Mouse (Mus musculus) gastrocnemius, postnatal 36 days (tissue): Measurements from ENCODE around the gene Pcgf3. TPM values are rescaled to one million over a fixed set of nuclear protein-coding genes. Genes with fewer than 3 reads are reported as not detected.

ENCODE experiments used
- DNase-seq, 2 experiments: peaks; one replicate each; pipeline ENCODE4 v3.0.0; 2022
- intact Hi-C: fragments of 180-260 bp; cut with DNase I; formaldehyde crosslinking; loops from one replicate; pipeline ENCODE4 v1.15.1; 2025
- long read RNA-seq, 2 experiments: library from polyadenylated mRNA; stranded (forward); transcript quantifications; one replicate each; pipeline ENCODE4 v2.0.0; 2021
- total RNA-seq, 2 experiments: library from RNA; stranded (reverse); gene quantifications; 2 replicates each; pipeline ENCODE4 v1.2.3; 2021

Pcgf3 gene
- 10 to 100 TPM; 32.9 to 35.3 TPM for total RNA-seq
- long read RNA-seq, experiment 1, full-length matches to known transcripts: 1 of 12 reads
- long read RNA-seq, experiment 1, partial matches to known transcripts: 1 of 12 reads
- long read RNA-seq, experiment 1, other reads (novel, unspliced or antisense): 10 of 12 reads
- long read RNA-seq, experiment 2, full-length matches to known transcripts: 2 of 19 reads
- long read RNA-seq, experiment 2, partial matches to known transcripts: 14 of 19 reads
- long read RNA-seq, experiment 2, other reads (novel, unspliced or antisense): 3 of 19 reads

DNA sequence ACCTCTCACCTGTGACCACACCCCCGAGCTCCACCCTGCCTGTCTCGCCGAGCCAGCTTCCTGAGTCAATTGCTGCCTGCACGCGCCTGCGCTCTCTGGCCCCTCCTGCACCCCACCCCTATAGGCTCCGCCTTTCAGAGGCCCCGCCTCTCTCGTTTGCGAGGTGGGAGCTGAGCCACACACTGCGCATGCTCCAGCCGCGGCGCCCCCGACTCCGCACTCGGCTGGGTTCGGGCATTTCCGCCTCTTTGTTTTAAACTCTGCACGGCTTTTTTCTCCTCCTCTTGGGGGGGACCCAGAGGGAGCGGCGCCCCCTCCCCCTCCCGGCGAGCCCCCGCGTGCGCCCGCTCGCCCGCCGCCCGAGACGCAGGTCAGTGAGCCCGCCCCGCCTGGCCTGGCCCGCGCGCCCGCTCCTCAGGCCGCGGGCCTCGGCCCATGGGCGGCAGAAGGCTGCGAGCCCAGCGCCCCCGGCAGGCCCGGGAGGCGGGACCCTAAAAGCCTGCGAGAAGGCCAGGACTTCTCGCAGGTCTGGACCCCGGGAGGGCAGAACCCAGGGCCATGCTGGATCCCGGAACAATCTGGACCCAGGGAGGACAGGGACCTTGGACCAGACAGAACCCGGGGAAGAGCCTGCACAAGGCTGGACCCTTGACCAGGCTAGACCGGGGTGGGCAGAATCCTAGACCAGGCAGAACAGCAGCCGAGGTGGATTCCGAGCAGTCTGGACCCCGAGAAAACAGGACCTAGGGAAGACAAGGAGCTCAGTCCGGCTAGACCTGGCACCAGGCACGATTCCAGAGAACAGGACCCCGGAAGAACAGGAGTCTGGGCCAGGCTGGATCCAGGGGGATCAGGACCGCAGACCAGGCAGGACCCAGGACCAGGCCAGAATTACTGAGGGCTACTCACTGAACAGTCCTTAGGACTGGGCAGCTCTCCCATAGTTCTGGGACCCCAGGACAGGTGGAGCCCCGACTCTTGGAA lies at the start of gene Pcgf3:
Gene Pcgf3, plus strand, starts transcription at position 151 of the 984 bp plus-strand sequence.
- intact Hi-C loops: no loop called here
- DNase-seq: peak; percentile 95 to 97

DNA sequence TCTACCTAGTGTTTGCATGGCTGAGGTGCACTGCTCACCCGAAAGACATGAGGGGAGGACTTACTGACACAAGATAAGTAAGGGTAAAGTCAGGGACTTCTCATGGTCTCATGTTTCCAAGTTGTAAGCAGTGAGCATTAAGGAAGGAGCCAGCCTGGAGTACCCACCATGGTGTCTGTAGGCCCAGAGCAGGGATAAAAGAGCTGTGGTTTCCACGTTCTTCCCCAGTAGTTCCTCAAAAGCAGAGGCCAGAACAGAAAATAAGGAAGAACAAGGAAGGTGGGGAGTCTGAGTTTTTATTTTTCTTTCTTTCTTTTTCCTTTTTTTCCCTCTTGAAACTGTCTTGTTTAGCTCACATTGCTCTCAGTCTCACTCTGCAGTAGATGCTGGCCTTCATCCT lies 46.3 kb upstream of the Pcgf3 start:
- intact Hi-C loops: no loop called here
- no peak for DNase-seq

DNA sequence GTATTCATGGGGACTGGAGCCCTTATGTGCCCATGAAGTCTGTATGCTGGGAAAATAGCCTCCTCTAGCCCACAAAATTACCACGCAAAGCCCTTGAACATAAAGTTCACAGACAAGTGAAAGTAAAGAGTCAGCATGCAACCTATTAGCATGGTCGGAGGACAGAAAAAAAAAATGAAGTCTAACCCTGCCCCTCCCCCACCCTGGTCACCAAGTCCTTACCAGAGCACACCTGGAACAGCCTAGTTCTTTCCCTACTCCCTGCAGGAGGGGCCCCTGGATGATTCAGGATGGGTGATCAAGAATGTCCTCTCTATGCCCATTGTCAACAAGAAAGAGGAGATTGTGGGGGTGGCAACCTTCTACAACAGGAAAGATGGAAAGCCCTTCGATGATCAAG lies 38.3 kb upstream of the Pcgf3 start:
- intact Hi-C loops: loop anchor here (10.0 kb wide), 2 partner anchors 132 to 302 kb away; partner anchors contain the start of gene Cplx1

DNA sequence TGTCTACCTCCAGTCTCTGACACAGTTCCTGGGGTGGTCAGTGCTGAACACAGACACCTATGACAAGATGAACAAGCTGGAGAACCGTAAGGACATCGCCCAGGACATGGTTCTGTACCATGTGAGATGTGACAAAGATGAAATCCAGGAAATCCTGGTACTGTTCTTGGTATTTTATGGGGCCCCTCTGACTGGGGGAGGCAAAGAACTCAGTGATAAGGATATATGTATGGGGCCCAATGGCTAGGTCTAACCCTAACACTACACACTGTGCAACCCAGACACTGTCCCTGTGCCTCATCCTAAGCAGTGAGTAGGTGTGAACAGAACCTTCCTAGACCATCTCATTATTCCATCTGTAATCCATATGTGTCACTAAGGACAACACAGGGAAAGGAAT lies 37.6 kb upstream of the Pcgf3 start:
- intact Hi-C loops: loop anchor here (10.0 kb wide), 2 partner anchors 131 to 301 kb away; partner anchors contain the start of gene Cplx1
- DNase-seq: no peak

More for the DNA sequence above, 38.3 kb upstream of the Pcgf3 start:
- no peak for DNase-seq

DNA sequence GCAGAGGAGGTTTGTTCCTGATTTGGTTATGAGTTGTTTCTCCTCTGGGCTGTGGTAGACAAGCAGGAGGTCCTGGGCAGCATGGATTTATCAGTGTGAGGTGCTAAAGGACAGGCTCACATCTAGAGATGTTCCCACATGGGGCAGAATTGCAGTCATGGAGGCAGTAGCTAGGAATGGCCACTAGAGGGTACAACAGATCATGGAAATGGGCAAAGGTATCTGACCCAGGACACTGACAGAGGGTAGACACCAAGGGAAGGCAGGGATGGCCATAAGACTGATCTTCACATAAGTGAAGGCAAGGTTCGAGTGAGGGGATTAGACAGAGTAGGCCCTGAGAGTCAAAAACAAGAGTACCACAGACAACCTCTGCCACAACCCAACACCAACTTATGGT lies 33.8 kb upstream of the Pcgf3 start:
- intact Hi-C loops: loop anchor here (5.0 to 10.0 kb wide), 4 partner anchors 128 to 298 kb away; partner anchors contain the start of gene Cplx1
- peak in 1 of 2 experiments; percentile 22 for DNase-seq

DNA sequence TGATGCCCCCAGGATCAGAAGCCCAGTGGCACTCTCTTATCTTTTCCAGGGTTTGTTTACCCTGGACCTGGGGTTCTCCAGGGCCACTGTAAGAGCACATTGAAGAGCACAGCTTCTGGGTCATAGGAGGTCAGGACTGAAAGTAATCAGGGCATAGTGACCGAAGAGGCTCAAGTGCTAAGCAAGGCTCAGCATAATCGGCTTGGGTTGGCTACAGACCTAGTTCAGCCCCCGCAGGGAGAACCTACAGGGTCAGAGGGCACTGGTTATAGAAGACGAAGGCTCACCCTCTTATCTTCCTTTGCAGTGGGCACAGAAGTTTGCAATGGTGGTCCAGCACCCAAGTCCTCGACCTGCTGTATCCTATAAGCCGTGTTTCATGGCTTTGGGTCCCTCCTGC lies 29.8 kb upstream of the Pcgf3 start:
- intact Hi-C loops: loop anchor here (5.0 kb wide), 1 partner anchor 164 kb away; the partner anchor contains the start of gene Dr1
- DNase-seq: no peak

DNA sequence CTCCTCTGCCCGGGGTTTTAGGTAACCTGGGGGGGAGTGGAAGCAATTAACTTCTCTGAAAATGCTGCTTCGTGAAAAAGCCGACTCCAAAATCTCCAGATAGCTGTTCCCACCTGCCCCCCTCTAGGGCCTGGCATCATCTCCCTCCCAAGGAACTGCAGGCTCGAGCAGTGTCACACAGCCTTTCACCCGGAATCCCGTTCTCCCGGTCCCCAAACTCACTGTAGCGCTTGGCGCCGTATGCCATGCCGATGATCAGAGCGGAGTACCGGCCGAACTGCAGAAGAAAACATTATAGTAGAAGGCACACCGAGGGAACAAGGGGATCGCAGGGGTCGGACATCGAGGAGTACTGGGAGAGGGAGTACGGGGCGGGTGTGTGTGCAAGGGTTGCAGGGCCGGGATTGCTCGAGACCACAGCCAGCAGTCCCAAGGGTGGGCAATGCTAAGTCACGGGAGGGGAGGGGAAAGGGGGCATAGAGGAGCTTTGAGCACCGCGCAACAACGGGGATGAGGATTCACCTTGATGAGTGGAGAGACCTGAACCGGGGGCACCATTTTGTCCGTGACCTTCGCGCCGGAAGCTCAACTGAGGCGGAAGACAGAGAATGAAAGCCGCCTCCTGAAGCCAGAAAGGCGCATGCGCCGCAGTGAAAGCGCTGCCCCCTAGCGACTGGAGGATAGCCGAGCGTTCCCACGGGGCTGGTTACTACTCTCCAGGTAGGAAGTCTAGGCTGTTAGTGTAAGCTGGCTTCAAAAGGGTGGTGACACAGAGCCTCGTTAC lies 27.0 kb upstream of the Pcgf3 start, which contains the start of gene Atp5k:
Gene Atp5k, minus strand, starts transcription at position 645 of the 784 bp plus-strand sequence.
- DNase-seq: peak; percentile 87 to 92
- intact Hi-C loops: loop anchor here (5.0 kb wide), 1 partner anchor 167 kb away; the partner anchor contains the start of gene Dr1

DNA sequence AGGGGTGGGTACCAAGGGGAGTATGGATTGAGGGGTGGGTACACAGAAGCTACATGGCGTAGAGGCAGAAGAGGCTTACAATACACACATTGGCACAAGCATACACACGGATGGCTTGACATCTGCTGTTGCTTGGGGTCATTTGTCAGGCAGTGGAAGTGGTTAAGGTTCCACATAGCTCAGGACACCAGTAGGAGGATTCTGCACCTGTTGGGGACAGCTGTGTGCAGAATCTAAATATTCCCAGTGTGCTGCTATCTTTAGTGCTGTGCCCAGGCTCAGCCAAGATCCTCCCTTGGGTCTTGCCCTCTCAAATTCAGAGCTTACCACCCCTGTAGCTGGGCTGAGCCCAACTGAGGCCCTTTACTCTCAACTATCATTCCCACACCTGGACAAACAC lies 24.9 kb upstream of the Pcgf3 start:
- DNase-seq: peak in 1 of 2 experiments; percentile 7
- intact Hi-C loops: no loop called here

DNA sequence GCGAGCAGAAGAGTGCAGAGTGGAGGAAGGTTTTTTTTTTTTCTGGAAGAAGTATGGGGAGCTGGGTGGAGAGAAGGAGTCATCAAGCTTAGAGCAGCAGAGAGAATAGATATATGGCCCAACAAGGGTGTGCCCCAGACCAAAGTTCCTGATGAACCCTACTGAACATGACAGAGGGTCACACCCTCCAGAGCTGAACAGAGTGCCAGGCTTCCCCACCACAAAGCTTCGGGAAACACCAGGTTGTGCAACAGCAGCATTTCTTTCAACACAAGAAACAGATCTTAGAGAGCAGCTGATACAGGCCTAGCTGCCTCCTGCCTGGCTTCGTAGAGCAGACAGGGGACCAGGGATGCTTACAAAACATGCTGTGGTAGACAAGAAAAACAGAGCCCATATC lies 14.1 kb upstream of the Pcgf3 start:
- DNase-seq: no peak

DNA sequence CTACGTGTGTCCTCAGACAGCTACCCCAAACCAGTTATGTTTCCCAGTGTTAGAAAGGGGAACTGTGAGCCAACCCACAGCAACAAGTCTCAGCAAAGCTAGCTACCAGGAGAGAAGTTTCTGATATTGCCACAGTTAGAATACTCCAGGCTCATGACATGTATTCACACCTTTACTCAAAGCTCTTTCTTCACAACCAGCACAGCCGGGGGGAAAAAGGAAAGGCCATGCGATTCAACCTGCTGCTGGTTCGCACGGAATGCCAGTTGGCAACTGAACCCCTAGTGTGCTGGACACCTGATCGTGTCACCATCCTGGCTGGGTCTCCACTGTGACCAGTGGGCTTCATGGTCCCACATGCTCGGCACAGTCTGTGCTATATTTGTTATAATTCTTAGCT lies 13.2 kb upstream of the Pcgf3 start:
- intact Hi-C loops: no loop called here
- DNase-seq: no peak

More for the DNA sequence above, 14.1 kb upstream of the Pcgf3 start:
- intact Hi-C loops: no loop called here

DNA sequence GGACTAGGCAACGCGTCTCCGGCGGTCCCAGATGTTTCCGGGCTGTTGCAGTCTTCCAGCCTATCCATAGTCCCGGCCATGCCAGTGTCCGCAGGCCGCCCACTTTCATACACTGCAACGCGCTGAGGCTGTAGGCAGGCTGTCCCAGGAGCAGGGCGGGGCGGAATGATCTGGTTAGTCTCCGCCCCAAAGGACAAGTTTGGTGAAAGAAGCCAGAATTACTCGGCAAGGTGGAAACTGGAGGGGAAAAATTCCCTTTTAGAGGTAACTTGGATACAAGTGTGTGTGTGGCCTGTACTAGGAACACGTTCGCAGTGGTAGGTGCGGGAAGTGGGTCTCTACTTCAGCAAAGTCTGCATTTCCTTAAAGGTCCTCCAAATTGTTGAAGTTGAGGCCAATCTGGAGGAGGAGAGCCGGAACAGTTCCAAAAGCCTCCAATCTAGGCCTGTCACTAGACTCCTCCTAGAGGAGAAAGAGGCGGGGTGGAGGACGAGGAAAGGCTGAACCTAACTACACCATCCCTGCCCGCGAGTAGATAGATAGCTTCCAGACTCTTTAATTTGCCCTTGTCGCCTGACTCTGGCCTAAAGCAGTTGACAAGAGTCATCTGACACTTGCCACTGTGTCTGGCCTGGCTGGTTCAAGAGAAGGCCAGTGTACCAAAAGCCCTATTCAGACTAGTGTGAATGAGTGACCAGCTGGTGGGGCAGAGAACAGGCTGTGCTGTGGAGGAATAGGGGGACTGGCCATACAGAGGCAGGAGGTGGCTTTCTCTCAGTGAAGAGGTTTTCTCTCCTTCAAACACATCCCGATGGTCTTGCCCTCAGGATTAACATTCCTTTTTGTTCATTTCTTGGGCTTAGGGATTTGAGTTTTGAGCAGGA lies 12.0 kb upstream of the Pcgf3 start, which contains the start of gene Mfsd7a:
Gene Mfsd7a, minus strand, starts transcription at position 107 of the 884 bp plus-strand sequence.
- peak; percentile 66 for DNase-seq
- intact Hi-C loops: no loop called here

DNA sequence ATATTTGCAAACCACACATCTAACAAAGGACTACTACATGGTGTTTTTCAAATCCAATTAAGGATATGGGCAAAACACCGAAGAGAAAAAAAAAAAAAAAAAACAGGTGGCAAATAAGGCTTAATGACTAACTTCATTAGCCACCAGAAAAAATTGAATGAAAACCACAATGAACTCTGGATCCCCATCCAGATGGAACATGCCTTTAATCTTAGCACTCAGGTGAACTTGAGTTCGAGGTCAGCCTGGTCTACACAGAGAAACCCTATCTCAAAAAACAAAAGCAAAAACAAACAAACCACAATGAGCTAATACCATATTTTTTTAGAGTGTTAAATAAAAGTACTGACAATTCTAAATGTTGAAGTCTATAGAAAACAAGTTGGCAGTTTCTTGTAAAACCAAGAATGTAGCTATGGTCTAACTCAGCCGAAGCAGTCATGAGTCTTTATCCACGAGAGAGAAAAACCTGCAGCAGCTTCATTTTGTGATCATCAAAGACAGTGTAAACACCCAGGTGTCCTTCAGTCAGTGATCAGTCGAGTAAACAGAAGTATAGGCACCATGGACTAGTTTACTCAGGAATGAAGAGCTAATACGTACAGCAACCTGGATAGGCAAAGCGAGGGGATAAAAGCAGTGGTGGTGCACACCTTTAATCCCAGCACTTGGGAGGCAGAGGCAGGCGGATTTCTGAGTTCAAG lies 10.0 kb upstream of the Pcgf3 start:
- intact Hi-C loops: no loop called here
- no peak for DNase-seq

DNA sequence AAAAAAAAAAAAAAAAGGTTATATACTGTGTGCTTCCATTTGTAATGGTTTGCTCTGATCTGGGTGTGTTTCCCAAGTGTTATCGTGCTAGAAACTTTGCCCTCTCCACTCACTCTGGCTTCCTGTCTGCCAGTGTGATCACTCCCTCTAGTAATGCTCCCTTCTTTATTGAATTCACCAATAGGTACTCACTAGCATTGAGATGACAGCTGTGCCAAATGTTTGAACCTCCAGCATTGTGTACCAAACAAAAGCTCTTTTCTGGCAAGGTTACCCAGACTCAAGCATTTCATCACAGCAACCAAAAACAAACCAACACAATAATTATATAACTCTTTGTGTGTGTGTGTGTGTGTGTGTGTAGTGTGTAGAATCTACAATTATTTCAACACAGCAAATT lies 9.4 kb upstream of the Pcgf3 start:
- intact Hi-C loops: no loop called here
- DNase-seq: no peak

DNA sequence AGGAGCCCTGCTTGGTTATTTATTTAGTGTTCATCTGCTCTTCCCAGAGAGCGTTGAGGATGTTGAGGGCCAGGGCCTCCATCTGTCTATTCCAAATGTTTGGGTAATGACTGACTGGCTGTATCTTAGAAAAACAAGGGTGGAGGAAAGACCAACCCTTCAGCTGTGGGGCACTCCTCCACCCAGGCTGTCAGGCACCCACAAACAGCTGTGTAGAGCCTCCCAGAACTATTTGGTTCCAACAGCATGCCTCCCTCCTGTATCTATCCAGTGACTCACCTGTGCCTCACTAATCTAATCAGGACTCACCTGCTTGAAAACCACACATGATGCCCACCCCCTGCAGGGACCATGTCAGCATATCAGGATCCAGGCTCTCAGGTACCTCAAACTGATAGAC lies 8.6 kb upstream of the Pcgf3 start:
- no peak for DNase-seq
- intact Hi-C loops: no loop called here

DNA sequence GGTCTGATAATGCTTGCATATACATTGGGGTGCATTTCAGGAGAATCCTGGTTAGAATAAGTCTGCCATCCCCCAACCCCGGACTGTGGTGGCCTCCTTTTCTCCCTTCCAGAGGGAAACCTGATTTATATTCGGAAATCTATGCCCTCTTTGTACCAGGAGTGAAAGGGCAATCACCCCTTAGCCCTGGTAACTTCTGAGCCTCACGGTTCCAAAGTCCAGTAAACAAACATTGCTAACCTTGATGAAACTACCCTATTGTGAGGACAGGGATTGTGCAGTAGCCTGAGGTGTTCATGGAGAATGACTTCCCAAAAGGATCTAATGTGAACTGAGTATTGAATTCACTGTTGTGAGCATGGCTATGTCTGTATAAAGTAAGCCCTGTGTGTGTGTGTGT lies 6.9 kb upstream of the Pcgf3 start:
- intact Hi-C loops: no loop called here
- DNase-seq: no peak

DNA sequence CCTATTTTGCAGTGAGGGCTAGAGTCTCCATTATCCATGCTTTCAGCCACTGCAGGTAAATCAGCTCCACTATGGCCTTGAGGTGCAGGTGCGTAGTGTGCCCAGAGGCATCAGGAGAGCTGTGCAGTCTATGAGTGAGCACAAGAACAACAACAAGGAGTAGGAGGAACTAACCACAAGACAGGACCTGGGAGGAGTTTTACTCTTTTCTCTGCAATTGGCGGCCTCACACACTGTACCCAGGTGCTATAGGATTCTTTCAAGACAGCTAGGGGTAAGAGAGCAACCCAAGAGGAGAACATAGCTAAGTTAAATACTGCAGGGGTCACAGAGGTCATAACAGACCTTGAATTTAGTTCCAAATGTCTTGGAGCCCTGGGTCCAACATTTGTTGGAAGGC lies 2.3 kb upstream of the Pcgf3 start:
- intact Hi-C loops: no loop called here
- DNase-seq: no peak

DNA sequence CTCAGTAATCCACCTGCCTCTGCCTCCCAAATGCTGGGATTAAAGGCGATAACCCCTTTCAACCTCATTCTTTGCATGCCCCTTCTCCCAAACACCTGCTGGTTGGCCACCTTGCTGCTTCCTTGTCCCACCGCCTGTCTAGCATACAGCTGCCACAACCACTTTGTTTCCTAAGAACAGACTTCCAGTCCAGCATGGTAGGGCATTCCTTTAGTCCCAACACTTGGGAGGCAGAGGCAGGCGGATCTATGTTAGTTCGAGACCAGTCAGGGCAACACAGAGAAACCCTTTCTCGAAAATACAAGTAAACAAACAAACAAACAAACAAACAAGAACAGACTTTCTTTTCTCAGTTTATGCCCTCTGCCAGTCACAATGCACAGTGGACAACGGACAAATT lies 571 bp upstream of the Pcgf3 start:
- intact Hi-C loops: no loop called here
- no peak for DNase-seq

DNA sequence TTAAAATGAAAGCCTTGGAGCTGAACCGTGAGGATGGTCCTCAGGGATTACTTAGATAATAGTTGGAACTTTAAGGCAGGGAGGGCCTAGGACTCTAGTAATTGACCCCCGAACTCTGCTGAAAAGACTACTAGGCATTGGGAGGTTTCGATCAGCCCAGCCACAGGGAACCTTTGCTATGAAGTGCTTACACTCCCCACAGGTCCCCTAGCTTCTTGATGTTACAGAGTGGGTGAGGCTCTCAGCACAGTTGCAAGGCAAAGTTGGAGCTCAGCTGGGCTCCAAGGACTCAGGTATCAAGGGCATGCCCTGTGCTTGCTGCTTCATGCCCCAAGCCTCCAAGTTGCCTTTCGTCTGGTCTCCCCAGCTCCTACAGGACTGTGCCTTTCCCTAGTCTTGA lies 1.4 kb downstream of the Pcgf3 start:
- no peak for DNase-seq
- intact Hi-C loops: no loop called here
